In genomic region chr10:54365315-54365714, GRCm38 (mm10) we compare ENCODE assay signal across 13 mouse cellular contexts.
DNase-seq lines count a peak whose midpoint lies in the region; ATAC-seq and TF ChIP-seq lines count a peak whose summit lies in the region.
"Had no signal": no experiment of that assay in that cellular context is flagged by ENCODE, and none has a peak within 500 bp of the region (broad histone marks: within the 10 kb centered on the region; RNA-seq: fewer than 3 reads in every experiment).

No protein-coding gene starts in this region.

- TF ChIP-seq CTCF in midbrain, postnatal 0 days (IDR thresholded peaks at IDR 0.05) = no peak

- H3K27ac ChIP-seq in embryonic facial prominence, embryonic 14.5 days (replicated peaks; ENCODE audit: low read depth, low read length) = no peak overlapping the region
- H3K27ac ChIP-seq in embryonic facial prominence, embryonic 10.5 days (replicated peaks) = no peak overlapping the region
- H3K27ac ChIP-seq in hindbrain, embryonic 15.5 days (replicated peaks) = no peak overlapping the region
- no peak overlapping the region for H3K27ac ChIP-seq in hindbrain, embryonic 12.5 days
- no peak overlapping the region for H3K27ac ChIP-seq in midbrain, postnatal 0 days (ENCODE audit: low read depth, low read length)
- H3K27ac ChIP-seq in midbrain, embryonic 13.5 days = no peak overlapping the region
- H3K27ac ChIP-seq: limb, embryonic 13.5 days had no signal

- H3K4me2 ChIP-seq in embryonic facial prominence, embryonic 14.5 days (ENCODE audit: low read depth, low read length) = no peak overlapping the region
- H3K4me2 ChIP-seq in hindbrain, embryonic 15.5 days = no peak overlapping the region
- no peak overlapping the region for H3K4me2 ChIP-seq in hindbrain, embryonic 12.5 days (replicated peaks)
- H3K4me2 ChIP-seq in midbrain, postnatal 0 days (ENCODE audit: low read depth, low read length, poor library complexity, severe bottlenecking) = no peak overlapping the region
- no peak overlapping the region for H3K4me2 ChIP-seq in midbrain, embryonic 13.5 days (replicated peaks)
- H3K4me2 ChIP-seq: limb, embryonic 13.5 days had no signal

- 72% methylated on average over 4 of the region's 4 CpGs for WGBS in embryonic facial prominence, embryonic 14.5 days
- 83% methylated on average over 4 of the region's 4 CpGs for WGBS in embryonic facial prominence, embryonic 10.5 days
- 66% methylated on average over 4 of the region's 4 CpGs for WGBS in hindbrain, embryonic 15.5 days
- 86% methylated on average over 4 of the region's 4 CpGs for WGBS in hindbrain, embryonic 12.5 days
- WGBS in midbrain, postnatal 0 days = 72% methylated on average over 4 of the region's 4 CpGs
- WGBS in midbrain, embryonic 13.5 days = 85% methylated on average over 4 of the region's 4 CpGs

- H3K4me3 ChIP-seq in embryonic facial prominence, embryonic 14.5 days (ENCODE audit: low read depth, low read length) = no peak overlapping the region
- no peak overlapping the region for H3K4me3 ChIP-seq in embryonic facial prominence, embryonic 10.5 days
- no peak overlapping the region for H3K4me3 ChIP-seq in hindbrain, embryonic 15.5 days
- no peak overlapping the region for H3K4me3 ChIP-seq in hindbrain, embryonic 12.5 days
- no peak overlapping the region for H3K4me3 ChIP-seq in midbrain, postnatal 0 days (ENCODE audit: low read depth, low read length)
- H3K4me3 ChIP-seq in midbrain, embryonic 13.5 days (replicated peaks) = no peak overlapping the region
- H3K4me3 ChIP-seq: limb, embryonic 13.5 days had no signal

- no peaks in the 10 kb centered on the region for H3K36me3 ChIP-seq in embryonic facial prominence, embryonic 14.5 days (ENCODE audit: control insufficient read depth, insufficient read depth, low read length)
- H3K36me3 ChIP-seq in embryonic facial prominence, embryonic 10.5 days (replicated peaks) = no peaks in the 10 kb centered on the region
- H3K36me3 ChIP-seq in hindbrain, embryonic 15.5 days = no peaks in the 10 kb centered on the region
- no peaks in the 10 kb centered on the region for H3K36me3 ChIP-seq in hindbrain, embryonic 12.5 days
- H3K36me3 ChIP-seq in midbrain, postnatal 0 days (ENCODE audit: insufficient read depth, low read length) = no peaks in the 10 kb centered on the region
- no peaks in the 10 kb centered on the region for H3K36me3 ChIP-seq in midbrain, embryonic 13.5 days
- H3K36me3 ChIP-seq: limb, embryonic 13.5 days had no signal

- no peaks in the 10 kb centered on the region for H3K4me1 ChIP-seq in embryonic facial prominence, embryonic 14.5 days (ENCODE audit: control insufficient read depth, insufficient read depth, low read length)
- no peaks in the 10 kb centered on the region for H3K4me1 ChIP-seq in embryonic facial prominence, embryonic 10.5 days
- H3K4me1 ChIP-seq in hindbrain, embryonic 15.5 days (replicated peaks) = 0 out of 2 replicates have a peak, but pooled peaks cover 2% of the 10 kb centered on the region
- H3K4me1 ChIP-seq in hindbrain, embryonic 12.5 days = no peaks in the 10 kb centered on the region
- H3K4me1 ChIP-seq in midbrain, postnatal 0 days (ENCODE audit: insufficient read depth, low read length) = no peaks in the 10 kb centered on the region
- no peaks in the 10 kb centered on the region for H3K4me1 ChIP-seq in midbrain, embryonic 13.5 days (replicated peaks)
- H3K4me1 ChIP-seq: limb, embryonic 13.5 days had no signal

- intact Hi-C loops in heart, postnatal 14 days (cut with DNase I) = no loop called here

- no peaks in the 10 kb centered on the region for H3K27me3 ChIP-seq in embryonic facial prominence, embryonic 14.5 days (replicated peaks; ENCODE audit: control insufficient read depth, insufficient read depth, low read length)
- H3K27me3 ChIP-seq in embryonic facial prominence, embryonic 10.5 days (replicated peaks; ENCODE audit: low read depth, poor library complexity, severe bottlenecking) = no peaks in the 10 kb centered on the region
- H3K27me3 ChIP-seq in hindbrain, embryonic 15.5 days = no peaks in the 10 kb centered on the region
- H3K27me3 ChIP-seq in hindbrain, embryonic 12.5 days = no peaks in the 10 kb centered on the region
- no peaks in the 10 kb centered on the region for H3K27me3 ChIP-seq in midbrain, postnatal 0 days (ENCODE audit: insufficient read depth, low read length)
- H3K27me3 ChIP-seq in midbrain, embryonic 13.5 days = no peaks in the 10 kb centered on the region
- H3K27me3 ChIP-seq: limb, embryonic 13.5 days had no signal

- peak; percentile 30 for DNase-seq in embryonic facial prominence, embryonic 14.5 days (ENCODE audit: low spot score)
- DNase-seq in embryonic facial prominence, embryonic 10.5 days (ENCODE audit: low spot score) = no peak
- DNase-seq in midbrain, postnatal 0 days (ENCODE audit: low spot score) = peak; percentile 64
- peak; percentile 2 to 4 for DNase-seq in heart, postnatal 14 days
- no peak for DNase-seq in testis, postnatal 14 days (ENCODE audit: low spot score)
- DNase-seq: adrenal gland, postnatal 10 days; kidney, postnatal 14 days; right cerebral cortex, postnatal 14 days had no signal

- no peak; the same call in 1 of the 2 replicates for ATAC-seq in embryonic facial prominence, embryonic 14.5 days (ENCODE audit: low read depth)
- ATAC-seq in hindbrain, embryonic 15.5 days (ENCODE audit: low FRiP score, low read depth) = 0 out of 2 replicates have a peak, but pooled peaks have one; percentile 27
- no peak for ATAC-seq in hindbrain, embryonic 12.5 days (ENCODE audit: low FRiP score)
- ATAC-seq in midbrain, postnatal 0 days (ENCODE audit: low FRiP score) = 0 out of 2 replicates have a peak, but pooled peaks have one; percentile 38
- ATAC-seq in midbrain, embryonic 13.5 days = no peak
- ATAC-seq: intestine, embryonic 16.5 days had no signal

- H3K9me3 ChIP-seq in embryonic facial prominence, embryonic 14.5 days (ENCODE audit: control insufficient read depth, low read length) = no peaks in the 10 kb centered on the region
- no peaks in the 10 kb centered on the region for H3K9me3 ChIP-seq in embryonic facial prominence, embryonic 10.5 days
- no peaks in the 10 kb centered on the region for H3K9me3 ChIP-seq in hindbrain, embryonic 15.5 days
- no peaks in the 10 kb centered on the region for H3K9me3 ChIP-seq in hindbrain, embryonic 12.5 days (replicated peaks)
- no peaks in the 10 kb centered on the region for H3K9me3 ChIP-seq in midbrain, postnatal 0 days (ENCODE audit: low read length)
- H3K9me3 ChIP-seq in midbrain, embryonic 13.5 days = no peaks in the 10 kb centered on the region
- H3K9me3 ChIP-seq: limb, embryonic 13.5 days had no signal

- no peak overlapping the region for H3K9ac ChIP-seq in embryonic facial prominence, embryonic 14.5 days (ENCODE audit: low read depth, low read length)
- no peak overlapping the region for H3K9ac ChIP-seq in hindbrain, embryonic 15.5 days
- no peak overlapping the region for H3K9ac ChIP-seq in hindbrain, embryonic 12.5 days
- no peak overlapping the region for H3K9ac ChIP-seq in midbrain, postnatal 0 days (replicated peaks; ENCODE audit: low read length, poor library complexity, severe bottlenecking)
- H3K9ac ChIP-seq in midbrain, embryonic 13.5 days (replicated peaks) = no peak overlapping the region
- H3K9ac ChIP-seq: limb, embryonic 13.5 days had no signal

Comparison
In these comparisons a context has a peak if more than half of its experiments do, and no peak if none do; other contexts are left out.
1. ATAC-seq: peak in hindbrain, embryonic 15.5 days (single experiment) and midbrain, postnatal 0 days (single experiment); none in embryonic facial prominence, embryonic 14.5 days (single experiment), hindbrain, embryonic 12.5 days (single experiment) and midbrain, embryonic 13.5 days (single experiment).
2. DNase-seq: peak in embryonic facial prominence, embryonic 14.5 days (single experiment), midbrain, postnatal 0 days (single experiment) and heart, postnatal 14 days (2 of 2); none in embryonic facial prominence, embryonic 10.5 days (single experiment) and testis, postnatal 14 days (single experiment).